Mouse (Mus musculus) kidney, postnatal 0 days (tissue): ENCODE measurements around the gene Psmc3. TPM values are rescaled to one million over a fixed set of nuclear protein-coding genes. Genes with fewer than 3 reads are reported as not detected.

ENCODE experiments used
- ATAC-seq: fragments of 200-750 bp; cut with Nextera tagmentation; replicated peaks from 2 replicates; pipeline ENCODE4 v1.8.0; 2017; ENCODE audit warnings: low read depth, moderate number of reproducible peaks, moderate TSS enrichment, moderate library complexity; ENCODE audit not compliant: low FRiP score
- DNase-seq: peaks from one replicate; pipeline ENCODE4 v3.0.0-alpha.2; 2016; ENCODE audit warnings: low spot score
- H3K27ac ChIP-seq: fragments of 300-500 bp; sonication (generic); 2 replicates; pipeline ENCODE4 v1.5.1; 2014; ENCODE audit warnings: mild to moderate bottlenecking
- H3K27me3 ChIP-seq: fragments of 300-500 bp; sonication (generic); 2 replicates; pipeline ENCODE4 v1.6.1; 2014; ENCODE audit warnings: low read length, mixed read lengths; ENCODE audit not compliant: insufficient read depth
- H3K36me3 ChIP-seq: fragments of 300-500 bp; sonication (generic); 2 replicates; pipeline ENCODE4 v1.6.1; 2014; ENCODE audit warnings: low read length, mixed read lengths; ENCODE audit not compliant: insufficient read depth
- H3K4me1 ChIP-seq: fragments of 300-500 bp; sonication (generic); replicated peaks from 2 replicates; pipeline ENCODE4 v1.6.1; 2014; ENCODE audit warnings: antibody characterized with exemption, low read length, mixed read lengths; ENCODE audit not compliant: insufficient read depth
- H3K4me2 ChIP-seq: fragments of 300-500 bp; sonication (generic); 2 replicates; pipeline ENCODE4 v1.6.1; 2014; ENCODE audit warnings: mild to moderate bottlenecking, low read length, moderate library complexity, mixed read lengths
- H3K4me3 ChIP-seq: fragments of 300-500 bp; sonication (generic); replicated peaks from 2 replicates; pipeline ENCODE4 v1.5.1; 2014; ENCODE audit warnings: low read depth, low read length
- H3K9ac ChIP-seq: fragments of 300-500 bp; sonication (generic); 2 replicates; pipeline ENCODE4 v1.6.1; 2014; ENCODE audit warnings: low read depth, low read length
- H3K9me3 ChIP-seq: fragments of 300-500 bp; sonication (generic); replicated peaks from 2 replicates; pipeline ENCODE4 v1.6.1; 2016; ENCODE audit warnings: low read length, inconsistent platforms, mixed read lengths
- CTCF ChIP-seq: IDR thresholded peaks from 2 replicates; pipeline ENCODE4 v1.5.1; 2016; ENCODE audit warnings: antibody characterized with exemption, low read depth, mild to moderate bottlenecking, moderate library complexity
- WGBS: fragments of 180-500 bp; shearing (Covaris S2); extraction: QIAGEN DNeasy Blood & Tissue Kit; methylation state at CpG from one replicate; pipeline ENCODE4 v1.1.7; 2014; 5-methylcytosine and 5-hydroxymethylcytosine counted together
- polyA plus RNA-seq: library from polyadenylated mRNA; unstranded; fragments of >200 nt; fragmentation: Nextera tagmentation; extraction: Ambion mirVana; gene quantifications from 2 replicates; pipeline ENCODE4 v1.2.1, GENCODE M21; 2015

Psmc3 gene
- polyA plus RNA-seq, 1 experiment from 2014 or later = 287 TPM

- ATAC-seq (0 out of 2 replicates have a peak, but pooled peaks have one; percentile 8), DNase-seq (no peak)
- H3K4me2 ChIP-seq = no peak overlapping the region
- no peaks in the 10 kb centered on the region for H3K36me3 ChIP-seq
- H3K27me3 ChIP-seq = no peaks in the 10 kb centered on the region
- 0 out of 2 replicates have a peak, but pooled peaks cover 3% of the 10 kb centered on the region for H3K4me1 ChIP-seq
- H3K9ac ChIP-seq = no peak overlapping the region
- H3K4me3 ChIP-seq = no peak overlapping the region
- no peak for TF ChIP-seq CTCF
- WGBS = 59% methylated on average over 11 of the region's 11 CpGs
- no peaks in the 10 kb centered on the region for H3K9me3 ChIP-seq
- H3K27ac ChIP-seq = no peak overlapping the region
Measured at GRCm38 (mm10) chr2:91082844-91083243, 29.0 kb downstream of the Psmc3 start.

- no peaks in the 10 kb centered on the region for H3K9me3 ChIP-seq
- H3K27ac ChIP-seq = no peak overlapping the region
- H3K4me3 ChIP-seq = no peak overlapping the region
- no peak for ATAC-seq
- H3K27me3 ChIP-seq = no peaks in the 10 kb centered on the region
- H3K36me3 ChIP-seq = no peaks in the 10 kb centered on the region
- 67% methylated on average over 1 of the region's 1 CpGs for WGBS
- no peak overlapping the region for H3K4me2 ChIP-seq
- H3K9ac ChIP-seq = no peak overlapping the region
- DNase-seq = no peak
- H3K4me1 ChIP-seq = 0 out of 2 replicates have a peak, but pooled peaks cover 3% of the 10 kb centered on the region
- TF ChIP-seq CTCF = no peak; the same call in 1 of the 2 replicates
Measured at GRCm38 (mm10) chr2:91083366-91083940, 29.6 kb downstream of the Psmc3 start.

- Histone ChIP-seq H3K9me3 (no peaks in the 10 kb centered on the region), H3K27me3 (no peaks in the 10 kb centered on the region), H3K4me3 (no peak overlapping the region), H3K36me3 (no peaks in the 10 kb centered on the region), H3K9ac (no peak overlapping the region), H3K27ac (0 out of 2 replicates have a peak overlapping the region, but pooled peaks have one; percentile 19), H3K4me2 (no peak overlapping the region), H3K4me1 (no peaks in the 10 kb centered on the region)
- no peak for TF ChIP-seq CTCF
- DNase-seq (no peak), ATAC-seq (no peak)
- 71% methylated on average over 15 of the region's 15 CpGs for WGBS
Measured at GRCm38 (mm10) chr2:91084179-91084820, 30.5 kb downstream of the Psmc3 start.

GRCm38 (mm10) chr2:91085494-91086391 is 31.9 kb downstream of the Psmc3 start:
- Histone ChIP-seq H3K9ac (no peak overlapping the region), H3K9me3 (no peaks in the 10 kb centered on the region), H3K4me2 (no peak overlapping the region), H3K4me3 (no peak overlapping the region), H3K36me3 (no peaks in the 10 kb centered on the region), H3K27me3 (no peaks in the 10 kb centered on the region), H3K4me1 (no peaks in the 10 kb centered on the region), H3K27ac (no peak overlapping the region)
- DNase-seq (no peak), ATAC-seq (no peak)
- no peak for TF ChIP-seq CTCF
- WGBS = 88% methylated on average over 14 of the region's 14 CpGs

- no peak overlapping the region for H3K9ac ChIP-seq
- H3K27me3 ChIP-seq = no peaks in the 10 kb centered on the region
- DNase-seq (no peak), ATAC-seq (no peak)
- no peaks in the 10 kb centered on the region for H3K4me1 ChIP-seq
- H3K27ac ChIP-seq = no peak overlapping the region
- no peak for TF ChIP-seq CTCF
- 66% methylated on average over 9 of the region's 9 CpGs for WGBS
- H3K9me3 ChIP-seq = no peaks in the 10 kb centered on the region
- H3K4me3 ChIP-seq = no peak overlapping the region
- no peak overlapping the region for H3K4me2 ChIP-seq
- no peaks in the 10 kb centered on the region for H3K36me3 ChIP-seq
Measured at GRCm38 (mm10) chr2:91086392-91087237, 32.8 kb downstream of the Psmc3 start.
